Mouse (Mus musculus): Measurements from ENCODE around the gene Gm27029. TPM values are rescaled to one million over a fixed set of nuclear protein-coding genes. Genes with fewer than 3 reads are reported as not detected.
A peak's percentile ranks its signal among the peaks of the same experiment; 100 is the strongest.
"Not testable (repeated sequence)": the region's sequence is repeated elsewhere in the genome, so short reads cannot be mapped to it uniquely, and the experiment has no call there.

The Gm27029 gene
- polyA plus RNA-seq, 1 experiment from 2014 or later = 6.7 TPM

DNA sequence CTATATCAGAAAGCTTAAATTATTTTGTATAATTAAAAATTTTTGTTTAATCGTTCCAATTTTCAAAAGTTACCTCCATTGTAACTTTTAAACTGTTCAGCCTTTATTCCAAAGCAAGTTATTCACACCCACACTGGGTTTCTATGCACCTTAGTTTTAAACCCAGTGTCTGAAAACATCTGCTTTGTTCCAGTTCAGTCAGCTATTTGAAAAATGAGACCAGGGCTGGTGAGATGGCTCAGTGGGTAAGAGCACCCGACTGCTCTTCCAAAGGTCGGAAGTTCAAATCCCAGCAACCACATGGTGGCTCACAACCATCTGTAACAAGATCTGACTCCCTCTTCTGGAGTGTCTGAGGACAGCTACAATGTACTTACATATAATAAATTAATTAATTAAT is 13.4 kb upstream of the Gm27029 start:
- ATAC-seq (ENCODE audit: low FRiP score, low read depth); H3K27ac ChIP-seq; H3K4me3 ChIP-seq; H3K27me3 ChIP-seq (replicated peaks); H3K9ac ChIP-seq; H3K4me1 ChIP-seq; H3K4me2 ChIP-seq (replicated peaks); H3K9me3 ChIP-seq: not testable (repeated sequence)
- 52% methylated on average over 3 of the region's 3 CpGs for WGBS
- peaks cover 30% of the 10 kb centered on the region for H3K36me3 ChIP-seq

DNA sequence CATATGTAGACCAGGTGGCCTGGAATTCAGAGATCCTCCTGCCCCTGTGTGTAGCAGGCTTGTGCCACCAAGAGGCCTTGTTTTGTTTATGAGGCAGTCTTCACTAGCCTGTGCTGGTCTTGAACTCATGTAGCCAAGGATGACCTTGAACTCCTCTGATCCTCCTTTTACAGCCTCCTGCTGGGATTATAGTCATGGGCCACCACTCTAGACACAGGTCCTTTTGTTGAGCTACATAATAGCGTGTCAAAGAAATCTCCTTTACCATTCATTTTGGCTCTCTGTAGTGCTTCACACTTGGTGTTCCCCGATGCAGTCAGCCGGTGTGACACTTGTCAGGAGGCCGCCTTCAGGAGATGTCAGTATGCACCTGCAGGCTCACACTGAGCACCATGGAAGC is 12.3 kb upstream of the Gm27029 start:
- Histone ChIP-seq H3K36me3 (peaks cover 37% of the 10 kb centered on the region), H3K27me3 (replicated peaks) (no peaks in the 10 kb centered on the region), H3K27ac (no peak overlapping the region), H3K9me3 (no peaks in the 10 kb centered on the region), H3K4me2 (replicated peaks) (no peak overlapping the region), H3K9ac (no peak overlapping the region), H3K4me1 (no peaks in the 10 kb centered on the region), H3K4me3 (no peak overlapping the region)
- ATAC-seq (ENCODE audit: low FRiP score, low read depth) = no peak
- WGBS = 43% methylated on average over 4 of the region's 4 CpGs

DNA sequence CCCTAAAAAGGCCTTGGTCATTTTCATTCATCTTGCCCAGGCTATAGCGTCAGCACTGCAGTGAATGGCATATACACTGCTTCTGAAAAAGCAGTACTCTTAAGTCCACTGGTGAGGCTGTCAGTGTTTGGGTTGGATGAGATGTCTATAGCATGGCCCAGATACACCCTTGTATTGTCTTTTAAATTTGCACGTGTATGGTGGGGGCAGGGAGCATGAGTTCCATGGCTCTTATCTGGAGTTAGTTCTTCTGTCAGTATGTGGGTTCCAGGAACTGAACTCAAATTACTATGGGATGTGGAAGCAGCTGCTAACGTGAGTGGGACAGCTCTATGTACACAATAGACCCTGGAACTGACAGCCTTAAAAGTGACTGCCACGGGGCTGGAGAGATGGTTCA is 11.2 kb upstream of the Gm27029 start:
- no peak for ATAC-seq (ENCODE audit: low FRiP score, low read depth)
- WGBS = 87% methylated on average over 4 of the region's 4 CpGs
- no peaks in the 10 kb centered on the region for H3K9me3 ChIP-seq
- H3K9ac ChIP-seq = no peak overlapping the region
- no peak overlapping the region for H3K4me3 ChIP-seq
- H3K27me3 ChIP-seq (replicated peaks) = no peaks in the 10 kb centered on the region
- H3K36me3 ChIP-seq = peaks cover 48% of the 10 kb centered on the region
- no peaks in the 10 kb centered on the region for H3K4me1 ChIP-seq
- no peak overlapping the region for H3K27ac ChIP-seq
- H3K4me2 ChIP-seq (replicated peaks) = no peak overlapping the region

DNA sequence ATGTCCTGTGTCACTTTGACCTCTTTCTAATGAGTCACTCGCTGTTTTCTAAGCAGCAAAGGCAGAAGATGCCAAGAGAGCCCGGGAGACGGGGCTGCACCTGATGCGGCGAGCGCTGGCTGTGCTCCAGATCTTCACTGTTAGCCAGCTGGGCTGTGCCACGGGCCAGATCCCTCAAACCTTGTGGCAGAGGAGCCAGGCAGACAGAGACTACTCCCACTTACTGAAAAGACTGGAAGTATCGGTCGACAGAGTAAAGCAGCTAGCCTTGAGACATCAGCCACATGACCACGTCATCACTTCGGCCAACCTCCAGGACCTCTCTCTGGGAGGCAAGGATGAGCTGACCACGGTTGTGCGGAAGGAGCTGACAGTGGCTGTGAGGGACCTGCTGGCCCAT is 8.8 kb upstream of the Gm27029 start:
- H3K9ac ChIP-seq = no peak overlapping the region
- no peaks in the 10 kb centered on the region for H3K4me1 ChIP-seq
- 93% methylated on average over 13 of the region's 13 CpGs for WGBS
- no peak overlapping the region for H3K4me3 ChIP-seq
- no peak overlapping the region for H3K27ac ChIP-seq
- no peaks in the 10 kb centered on the region for H3K9me3 ChIP-seq
- H3K27me3 ChIP-seq (replicated peaks) = no peaks in the 10 kb centered on the region
- no peak for ATAC-seq (ENCODE audit: low FRiP score, low read depth)
- H3K36me3 ChIP-seq = peaks cover 66% of the 10 kb centered on the region
- no peak overlapping the region for H3K4me2 ChIP-seq (replicated peaks)

DNA sequence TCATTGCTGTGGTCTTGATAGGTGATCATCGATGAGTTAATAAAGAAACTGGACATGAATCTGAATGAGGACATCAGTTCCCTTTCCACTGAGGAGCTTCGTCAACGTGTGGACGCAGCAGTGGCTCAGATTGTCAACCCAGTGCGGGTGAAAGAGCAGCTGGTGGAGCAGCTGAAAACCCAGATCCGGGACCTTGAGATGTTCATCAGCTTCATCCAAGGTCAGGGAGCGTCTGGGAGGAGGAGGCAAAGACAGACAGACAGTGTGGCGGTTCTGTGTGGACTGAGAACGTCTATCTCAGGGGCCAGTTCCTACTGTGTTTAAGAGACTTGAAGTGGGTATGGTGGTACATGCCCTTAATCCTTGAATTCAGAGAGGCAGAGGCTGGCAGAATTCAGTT is 6.7 kb upstream of the Gm27029 start:
- H3K4me1 ChIP-seq = peaks cover 8% of the 10 kb centered on the region
- no peaks in the 10 kb centered on the region for H3K9me3 ChIP-seq
- no peak for ATAC-seq (ENCODE audit: low FRiP score, low read depth)
- H3K9ac ChIP-seq = no peak overlapping the region
- H3K27ac ChIP-seq = no peak overlapping the region
- no peak overlapping the region for H3K4me2 ChIP-seq (replicated peaks)
- peaks cover 66% of the 10 kb centered on the region for H3K36me3 ChIP-seq
- H3K27me3 ChIP-seq (replicated peaks) = no peaks in the 10 kb centered on the region
- WGBS = 96% methylated on average over 9 of the region's 9 CpGs
- H3K4me3 ChIP-seq = no peak overlapping the region

DNA sequence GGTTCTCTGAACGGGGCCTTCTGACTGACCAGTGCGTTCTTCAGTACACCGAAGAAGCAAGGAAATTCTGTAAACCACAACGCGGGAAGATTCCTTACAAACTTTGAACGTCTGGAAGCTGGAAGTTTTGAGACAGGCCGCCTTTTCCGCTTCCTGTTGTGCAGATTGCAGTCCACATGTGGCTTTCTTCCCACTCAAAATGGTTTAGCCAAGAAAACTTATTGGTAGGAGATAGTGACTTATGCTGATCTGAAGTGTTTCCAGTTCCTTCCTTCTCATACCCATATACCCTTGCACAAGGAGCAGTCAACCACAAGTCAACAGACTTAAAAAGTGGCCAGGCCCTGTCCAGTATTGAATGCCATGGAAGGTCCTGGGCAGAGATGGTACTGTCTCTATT is 1.6 kb upstream of the Gm27029 start:
- H3K36me3 ChIP-seq = peaks cover 22% of the 10 kb centered on the region
- H3K4me2 ChIP-seq (replicated peaks) = peak overlapping the region; percentile 95
- H3K9me3 ChIP-seq = no peaks in the 10 kb centered on the region
- 70% methylated on average over 8 of the region's 8 CpGs for WGBS
- peak overlapping the region; percentile 85; the same call in 1 of the 2 replicates for H3K9ac ChIP-seq
- no peak overlapping the region for H3K27ac ChIP-seq
- no peaks in the 10 kb centered on the region for H3K27me3 ChIP-seq (replicated peaks)
- H3K4me3 ChIP-seq = peak overlapping the region; percentile 98; the same call in 1 of the 2 replicates
- no peak for ATAC-seq (ENCODE audit: low FRiP score, low read depth)
- peaks cover 26% of the 10 kb centered on the region for H3K4me1 ChIP-seq

DNA sequence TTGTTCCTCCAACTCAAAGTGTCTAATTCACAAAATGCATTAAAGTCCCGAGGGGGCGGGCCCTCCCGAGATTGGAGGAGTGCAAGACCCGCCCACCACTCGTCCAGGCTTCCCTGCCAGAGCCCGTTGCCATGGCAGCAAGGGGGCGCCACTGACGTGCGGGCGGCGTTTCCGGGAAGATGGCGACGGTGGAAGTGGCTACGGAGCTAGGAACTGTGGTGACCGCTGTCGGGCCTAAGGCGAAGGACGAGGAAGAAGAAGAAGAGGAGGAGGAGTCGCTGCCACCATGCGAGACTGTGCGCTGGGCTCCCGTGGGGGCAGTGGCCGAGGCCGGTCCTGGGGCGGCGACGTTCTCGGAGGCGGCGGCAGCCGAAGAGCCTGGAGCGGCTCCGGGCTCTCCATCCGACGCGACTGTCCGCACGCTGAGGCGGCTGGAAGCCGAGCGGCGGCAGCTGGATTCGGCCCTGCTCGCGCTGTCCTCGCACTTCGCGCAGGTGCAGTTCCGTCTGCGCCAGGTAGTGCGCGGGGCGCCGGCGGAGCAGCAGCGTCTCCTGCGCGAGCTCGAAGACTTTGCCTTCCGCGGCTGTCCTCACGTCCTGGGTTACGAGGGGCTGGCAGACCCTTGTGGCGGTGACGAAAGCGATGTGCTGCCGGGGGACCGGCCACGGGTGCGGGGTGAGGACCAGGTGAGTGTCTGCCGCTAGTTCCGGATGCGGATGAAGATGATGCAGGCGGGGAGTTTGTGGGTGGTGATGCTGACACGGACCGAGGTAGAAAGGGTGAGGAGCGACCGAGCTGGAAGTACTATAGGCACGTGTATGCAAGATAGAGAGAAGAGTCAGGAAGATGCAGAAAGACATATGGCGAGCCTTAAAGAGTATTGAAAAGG is 573 bp upstream of the Gm27029 start, which contains the start of the genes Rundc1 and Ptges3l:
Rundc1 (plus strand) TSS at position 161 of the 889 bp plus-strand sequence.
Ptges3l (minus strand) TSS at position 409 of the 889 bp plus-strand sequence.
- peak within 1 kb of the TSS; percentile 98 for H3K4me3 ChIP-seq
- H3K27ac ChIP-seq = peak within 1 kb of the TSS; percentile 57
- peak; percentile 95 for ATAC-seq (ENCODE audit: low FRiP score, low read depth)
- peak within 1 kb of the TSS; percentile 85 for H3K9ac ChIP-seq
- peaks cover 26% of the 10 kb centered on the region for H3K4me1 ChIP-seq
- H3K27me3 ChIP-seq (replicated peaks) = no peaks in the 10 kb centered on the region
- peaks cover 12% of the 10 kb centered on the region for H3K36me3 ChIP-seq
- H3K9me3 ChIP-seq = no peaks in the 10 kb centered on the region
- WGBS = under 1% methylated on average over 81 of the region's 81 CpGs
- H3K4me2 ChIP-seq (replicated peaks) = peak within 1 kb of the TSS; percentile 95

DNA sequence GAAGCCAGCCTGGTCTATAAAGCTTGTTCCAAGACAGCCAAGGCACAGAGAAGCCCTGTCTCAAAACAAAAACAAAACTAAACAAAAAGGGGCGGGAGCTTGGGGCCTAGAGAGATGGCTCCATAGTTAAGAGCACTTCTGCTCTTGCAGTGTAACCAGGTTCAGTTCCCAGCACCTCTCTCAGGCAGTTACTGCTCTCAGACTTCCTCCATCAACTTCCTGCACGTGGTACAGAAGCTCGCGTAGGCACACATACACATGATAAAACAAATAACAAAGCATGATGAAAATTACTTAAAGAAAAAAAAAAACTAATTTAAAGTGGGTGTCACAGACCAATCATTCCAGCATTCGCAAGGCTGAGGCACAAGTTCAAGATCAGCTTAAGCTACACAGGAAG is 4.4 kb downstream of the Gm27029 start:
- ATAC-seq (ENCODE audit: low FRiP score, low read depth) = no peak
- Histone ChIP-seq H3K9me3 (no peaks in the 10 kb centered on the region), H3K9ac (no peak overlapping the region), H3K4me3 (no peak overlapping the region), H3K27me3 (replicated peaks) (no peaks in the 10 kb centered on the region), H3K36me3 (no peaks in the 10 kb centered on the region), H3K27ac (no peak overlapping the region), H3K4me1 (peaks cover 14% of the 10 kb centered on the region), H3K4me2 (replicated peaks) (no peak overlapping the region)
- 87% methylated on average over 5 of the region's 5 CpGs for WGBS

DNA sequence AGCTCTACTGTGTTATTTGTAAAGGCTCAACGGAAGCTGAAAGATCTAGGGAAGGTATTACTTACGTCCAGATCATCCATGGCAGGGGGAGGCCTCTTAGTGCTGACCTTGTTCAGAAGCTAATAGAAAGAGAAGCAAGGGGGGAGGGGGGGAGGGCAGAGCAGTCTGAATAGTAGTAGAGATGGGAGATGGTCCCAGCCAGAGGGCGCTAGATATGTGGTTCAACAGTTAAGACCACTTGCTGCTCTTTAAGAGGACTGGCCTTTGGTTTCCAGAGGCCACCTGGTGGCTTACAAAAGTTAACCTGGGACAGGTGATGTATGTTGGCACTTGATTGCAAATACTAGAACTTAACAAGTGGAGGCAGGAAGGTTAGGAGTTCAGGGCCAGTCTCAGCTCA is 5.0 kb downstream of the Gm27029 start:
- Histone ChIP-seq H3K27me3 (replicated peaks) (no peaks in the 10 kb centered on the region), H3K9ac (no peak overlapping the region), H3K4me3 (no peak overlapping the region), H3K36me3 (0 out of 2 replicates have a peak, but pooled peaks cover 1% of the 10 kb centered on the region), H3K9me3 (no peaks in the 10 kb centered on the region), H3K27ac (no peak overlapping the region), H3K4me2 (replicated peaks) (no peak overlapping the region), H3K4me1 (peaks cover 14% of the 10 kb centered on the region)
- no peak for ATAC-seq (ENCODE audit: low FRiP score, low read depth)
- WGBS = 23% methylated on average over 3 of the region's 3 CpGs

DNA sequence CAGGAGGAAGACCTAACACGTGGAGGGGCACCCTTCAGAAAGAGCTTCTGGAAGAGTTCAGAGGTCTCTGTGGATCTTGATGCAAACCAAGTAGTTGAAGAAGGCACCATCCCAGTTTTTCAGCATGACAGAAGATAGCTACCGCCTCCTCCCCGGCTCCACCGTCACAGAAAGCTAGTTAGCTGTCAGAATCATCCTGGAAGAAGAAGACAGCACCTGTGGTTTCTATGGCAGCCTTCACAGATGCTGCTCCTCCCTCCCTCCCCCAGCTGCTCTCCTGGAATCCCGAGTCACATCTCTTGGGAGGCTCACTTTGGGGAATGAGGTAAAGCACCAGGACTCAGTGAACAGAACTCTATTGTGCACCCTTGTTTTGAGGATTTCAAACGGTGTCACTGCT is 5.6 kb downstream of the Gm27029 start:
- 65% methylated on average over 6 of the region's 6 CpGs for WGBS
- H3K27me3 ChIP-seq (replicated peaks) = no peaks in the 10 kb centered on the region
- H3K36me3 ChIP-seq = peaks cover 3% of the 10 kb centered on the region; the same call in 1 of the 2 replicates
- no peak overlapping the region for H3K4me3 ChIP-seq
- ATAC-seq (ENCODE audit: low FRiP score, low read depth) = no peak
- H3K27ac ChIP-seq = no peak overlapping the region
- peaks cover 7% of the 10 kb centered on the region for H3K4me1 ChIP-seq
- H3K4me2 ChIP-seq (replicated peaks) = no peak overlapping the region
- no peaks in the 10 kb centered on the region for H3K9me3 ChIP-seq
- H3K9ac ChIP-seq = no peak overlapping the region

DNA sequence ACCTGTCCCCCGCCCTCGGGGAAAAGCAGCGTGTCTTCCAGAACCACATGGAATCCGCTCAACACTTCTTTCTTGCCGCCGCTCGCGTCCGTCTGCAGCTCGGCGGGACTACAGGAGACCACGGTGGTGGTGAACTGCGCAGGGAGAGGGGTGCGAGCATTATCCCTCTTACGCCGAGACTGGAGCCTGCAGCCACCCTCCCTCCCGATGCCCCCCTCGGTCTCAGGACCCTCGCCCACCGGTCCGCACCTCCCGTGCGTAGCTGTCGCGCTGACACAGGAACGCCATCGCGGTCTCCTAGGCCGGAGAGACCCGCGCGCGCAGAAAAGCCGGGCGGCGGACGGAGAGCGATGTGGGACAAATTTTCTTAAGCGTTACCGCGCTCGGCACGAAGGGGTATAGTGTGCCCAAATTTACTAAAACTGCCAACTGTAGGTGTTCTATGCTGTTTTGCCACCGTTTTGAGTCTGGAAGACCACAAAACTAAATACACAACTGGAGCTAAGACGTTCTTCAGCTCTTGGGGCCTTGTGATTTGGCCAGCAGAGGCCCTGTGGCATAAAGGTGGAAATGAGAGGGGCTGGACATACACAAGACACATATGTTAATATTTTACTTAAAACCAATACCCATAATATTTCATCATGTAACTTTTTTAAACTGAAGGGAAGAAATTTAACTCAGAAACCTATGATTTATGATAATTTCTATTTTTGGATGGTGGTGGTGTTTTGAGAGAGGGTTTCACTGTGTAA is 7.3 kb downstream of the Gm27029 start, which contains the start of gene Aarsd1:
Aarsd1 (minus strand) TSS at position 515 of the 755 bp plus-strand sequence.
- peak within 1 kb of the TSS; percentile 70 for H3K4me2 ChIP-seq (replicated peaks)
- peak; percentile 85 for ATAC-seq (ENCODE audit: low FRiP score, low read depth)
- peaks cover 6% of the 10 kb centered on the region for H3K4me1 ChIP-seq
- H3K27ac ChIP-seq = no peak within 1 kb of the TSS
- peaks cover 20% of the 10 kb centered on the region for H3K36me3 ChIP-seq
- peak within 1 kb of the TSS; percentile 83 for H3K9ac ChIP-seq
- H3K27me3 ChIP-seq (replicated peaks) = no peaks in the 10 kb centered on the region
- H3K9me3 ChIP-seq = no peaks in the 10 kb centered on the region
- peak within 1 kb of the TSS; percentile 75 for H3K4me3 ChIP-seq
- under 1% methylated on average over 45 of the region's 45 CpGs for WGBS

DNA sequence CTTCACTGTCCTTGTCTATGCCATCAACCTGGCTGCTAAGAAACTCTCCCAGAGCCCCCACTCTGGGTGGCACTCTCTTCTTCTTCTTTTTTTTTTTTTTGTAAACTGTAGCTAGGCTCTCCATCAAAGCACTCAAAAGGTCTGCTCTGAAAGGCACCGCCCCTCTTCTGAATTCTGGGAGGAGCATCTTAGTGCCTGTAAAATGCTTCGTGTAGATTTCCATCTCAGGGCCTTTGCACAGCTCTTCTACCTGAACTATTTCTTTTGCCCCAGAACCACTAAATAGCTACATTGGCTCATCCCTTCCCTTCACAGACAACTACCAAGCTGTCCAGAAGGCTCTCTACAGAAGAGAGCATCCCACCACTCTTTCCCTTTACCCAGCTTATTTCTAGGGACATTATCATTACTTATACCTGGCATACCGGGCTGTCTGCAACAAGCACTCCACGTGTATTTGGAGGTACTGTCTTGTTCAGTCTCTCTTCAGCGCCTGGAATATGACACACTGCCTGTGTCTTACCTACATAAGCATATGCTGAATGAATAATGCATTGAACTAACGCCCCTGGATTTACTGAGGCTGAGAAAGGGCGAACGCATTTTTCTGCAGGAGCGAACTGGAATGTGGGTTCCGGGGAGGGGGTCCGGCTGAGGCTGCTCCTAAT is 8.0 kb downstream of the Gm27029 start:
- Histone ChIP-seq H3K9ac (peak overlapping the region; percentile 83), H3K36me3 (peaks cover 27% of the 10 kb centered on the region), H3K9me3 (no peaks in the 10 kb centered on the region), H3K4me2 (replicated peaks) (peak overlapping the region; percentile 70), H3K4me1 (peaks cover 6% of the 10 kb centered on the region), H3K27me3 (replicated peaks) (no peaks in the 10 kb centered on the region), H3K4me3 (peak overlapping the region; percentile 75), H3K27ac (no peak overlapping the region)
- 2% methylated on average over 11 of the region's 11 CpGs for WGBS
- ATAC-seq (ENCODE audit: low FRiP score, low read depth) = peak; percentile 44; the same call in 1 of the 2 replicates
